Mouse (Mus musculus) intestine, embryonic 15.5 days (tissue): Measurements from ENCODE around the gene Arhgap19. TPM values are rescaled to one million over a fixed set of nuclear protein-coding genes. Genes with fewer than 3 reads are reported as not detected.

ENCODE experiments used
- ATAC-seq: fragments of 200-750 bp; cut with Nextera tagmentation; 2 replicates; pipeline ENCODE4 v1.8.0; 2017; ENCODE audit warnings: moderate TSS enrichment, moderate library complexity
- H3K27ac ChIP-seq: fragments of 300-500 bp; sonication (generic); 2 replicates; pipeline ENCODE4 v1.5.1; 2015; ENCODE audit warnings: mild to moderate bottlenecking, inconsistent platforms
- H3K27me3 ChIP-seq: fragments of 300-500 bp; sonication (generic); replicated peaks from 2 replicates; pipeline ENCODE4 v1.6.1; 2015; ENCODE audit warnings: inconsistent platforms
- H3K36me3 ChIP-seq: fragments of 300-500 bp; sonication (generic); 2 replicates; pipeline ENCODE4 v1.6.1; 2015; ENCODE audit warnings: inconsistent platforms
- H3K4me1 ChIP-seq: fragments of 300-500 bp; sonication (generic); replicated peaks from 2 replicates; pipeline ENCODE4 v1.6.1; 2015; ENCODE audit warnings: inconsistent platforms
- H3K4me2 ChIP-seq: fragments of 300-500 bp; sonication (generic); replicated peaks from 2 replicates; pipeline ENCODE4 v1.6.1; 2015; ENCODE audit warnings: mild to moderate bottlenecking, inconsistent platforms
- H3K4me3 ChIP-seq: fragments of 300-500 bp; sonication (generic); replicated peaks from 2 replicates; pipeline ENCODE4 v1.5.1; 2015; ENCODE audit warnings: inconsistent platforms
- H3K9ac ChIP-seq: fragments of 300-500 bp; sonication (generic); 2 replicates; pipeline ENCODE4 v1.6.1; 2015; ENCODE audit warnings: inconsistent platforms
- H3K9me3 ChIP-seq: fragments of 300-500 bp; sonication (generic); 2 replicates; pipeline ENCODE4 v1.6.1; 2016; ENCODE audit warnings: inconsistent platforms
- WGBS: fragments of 180-500 bp; shearing (Covaris S2); methylation state at CpG from one replicate; pipeline ENCODE4 v1.1.7; 2015; 5-methylcytosine and 5-hydroxymethylcytosine counted together
- polyA plus RNA-seq: library from polyadenylated mRNA; unstranded; fragments of >200 nt; fragmentation: Nextera tagmentation; extraction: Ambion mirVana; gene quantifications from 2 replicates; pipeline ENCODE4 v1.2.1, GENCODE M21; 2015

Arhgap19 gene
- polyA plus RNA-seq, 1 experiment from 2014 or later: 19.4 TPM

- Histone ChIP-seq H3K4me2 (no peak overlapping the region), H3K36me3 (no peaks in the 10 kb centered on the region), H3K9ac (no peak overlapping the region), H3K27me3 (0 out of 2 replicates have a peak, but pooled peaks cover 5% of the 10 kb centered on the region), H3K9me3 (no peaks in the 10 kb centered on the region), H3K4me3 (no peak overlapping the region), H3K27ac (no peak overlapping the region), H3K4me1 (no peaks in the 10 kb centered on the region)
- WGBS: 67% methylated on average over 8 of the region's 8 CpGs
- ATAC-seq: peak; percentile 34; the same call in 1 of the 2 replicates
Observed at GRCm38 (mm10) chr19:41719436-41719835, 82.4 kb downstream of the Arhgap19 start.

Other genes starting within 250 kb of the Arhgap19 start
- gene Gm340, start 219.7 kb downstream of the Arhgap19 start, polyA plus RNA-seq: 2.7 and 2.8 TPM in 2 replicates
- gene Slit1, start 58.4 kb downstream of the Arhgap19 start, polyA plus RNA-seq: 0.63 and 0.68 TPM in 2 replicates
- 12.8 and 13.5 TPM in 2 replicates for gene Frat1, start 27.9 kb upstream of the Arhgap19 start, polyA plus RNA-seq
- gene Frat2, start 46.1 kb upstream of the Arhgap19 start, polyA plus RNA-seq: 10.5 and 10.7 TPM in 2 replicates
- gene Rrp12, start 94.1 kb upstream of the Arhgap19 start, polyA plus RNA-seq: 17.6 and 18.1 TPM in 2 replicates
- gene Pgam1, start 109.9 kb upstream of the Arhgap19 start, polyA plus RNA-seq: 855 and 865 TPM in 2 replicates
- gene Exosc1, start 131.4 kb upstream of the Arhgap19 start, polyA plus RNA-seq: 65.4 and 72.5 TPM in 2 replicates
- gene Zdhhc16, start 131.4 kb upstream of the Arhgap19 start, polyA plus RNA-seq: 67.1 and 71.9 TPM in 2 replicates
- 26.5 and 26.8 TPM in 2 replicates for gene Mms19, start 179.1 kb upstream of the Arhgap19 start, polyA plus RNA-seq
- gene Ubtd1, start 179.7 kb upstream of the Arhgap19 start, polyA plus RNA-seq: 12.2 and 12.4 TPM in 2 replicates
- gene Ankrd2, start 234.0 kb upstream of the Arhgap19 start, polyA plus RNA-seq: 0.18 TPM in 1 of 2 replicates, not detected in the other
- 1.6 and 1.7 TPM in 2 replicates for gene Hoga1, start 243.6 kb upstream of the Arhgap19 start, polyA plus RNA-seq